Mouse (Mus musculus): ENCODE measurements around the gene Stk11ip.

Gene Stk11ip

GRCm38 (mm10) chr1:75521321-75522031, at the start of gene Stk11ip:
TSS of gene Stk11ip (plus strand) at chr1:75521529.
- DNase-seq (ENCODE audit: low read depth, low spot score): peak; percentile 90

- DNase-seq (ENCODE audit: low read depth, low spot score): no peak
Measured at GRCm38 (mm10) chr1:75476441-75476840, 44.9 kb upstream of the Stk11ip start.

- no peak for DNase-seq (ENCODE audit: low read depth, low spot score)
Measured at GRCm38 (mm10) chr1:75477264-75477965, 43.9 kb upstream of the Stk11ip start.

GRCm38 (mm10) chr1:75477966-75478290, 43.4 kb upstream of the Stk11ip start:
- no peak for DNase-seq (ENCODE audit: low read depth, low spot score)

- DNase-seq (ENCODE audit: low read depth, low spot score): no peak
Measured at GRCm38 (mm10) chr1:75478497-75478896, 42.8 kb upstream of the Stk11ip start.

GRCm38 (mm10) chr1:75478916-75479634, 42.3 kb upstream of the Stk11ip start, which contains the start of the genes Chpf and Tmem198:
TSS of gene Chpf (minus strand) at chr1:75479307.
TSS of gene Tmem198 (plus strand) at chr1:75479532.
- DNase-seq (ENCODE audit: low read depth, low spot score): peak; percentile 96

- no peak for DNase-seq (ENCODE audit: low read depth, low spot score)
Measured at GRCm38 (mm10) chr1:75479635-75479989, 41.7 kb upstream of the Stk11ip start.

GRCm38 (mm10) chr1:75480036-75480435, 41.3 kb upstream of the Stk11ip start:
- DNase-seq (ENCODE audit: low read depth, low spot score): no peak

GRCm38 (mm10) chr1:75480735-75481134, 40.6 kb upstream of the Stk11ip start:
- no peak for DNase-seq (ENCODE audit: low read depth, low spot score)

- no peak for DNase-seq (ENCODE audit: low read depth, low spot score)
Measured at GRCm38 (mm10) chr1:75486561-75486960, 34.8 kb upstream of the Stk11ip start.

- no peak for DNase-seq (ENCODE audit: low read depth, low spot score)
Measured at GRCm38 (mm10) chr1:75487040-75487404, 34.3 kb upstream of the Stk11ip start.

GRCm38 (mm10) chr1:75487405-75488161, 33.7 kb upstream of the Stk11ip start:
- DNase-seq (ENCODE audit: low read depth, low spot score): peak; percentile 67

GRCm38 (mm10) chr1:75490785-75491551, 30.4 kb upstream of the Stk11ip start:
- no peak for DNase-seq (ENCODE audit: low read depth, low spot score)

GRCm38 (mm10) chr1:75492579-75493170, 28.7 kb upstream of the Stk11ip start:
- DNase-seq (ENCODE audit: low read depth, low spot score): no peak

GRCm38 (mm10) chr1:75494878-75495548, 26.3 kb upstream of the Stk11ip start:
- DNase-seq (ENCODE audit: low read depth, low spot score): peak; percentile 40

- DNase-seq (ENCODE audit: low read depth, low spot score): no peak
Measured at GRCm38 (mm10) chr1:75498897-75499296, 22.4 kb upstream of the Stk11ip start.

- DNase-seq (ENCODE audit: low read depth, low spot score): no peak
Measured at GRCm38 (mm10) chr1:75499441-75499840, 21.9 kb upstream of the Stk11ip start.

- DNase-seq (ENCODE audit: low read depth, low spot score): no peak
Measured at GRCm38 (mm10) chr1:75501905-75502304, 19.4 kb upstream of the Stk11ip start.

- DNase-seq (ENCODE audit: low read depth, low spot score): no peak
Measured at GRCm38 (mm10) chr1:75502945-75503650, 18.2 kb upstream of the Stk11ip start.

GRCm38 (mm10) chr1:75503651-75503980, 17.7 kb upstream of the Stk11ip start:
- no peak for DNase-seq (ENCODE audit: low read depth, low spot score)

Data from embryo, embryonic 11.5 days (tissue).